Mouse (Mus musculus) liver, embryonic 14.5 days (tissue): ENCODE measurements at regions not wholly inside any gene's neighbourhood (a gene's known extent, or its start where the extent isn't known, plus 50 kb on each side); places are given as distances from the start of the nearest gene placed in this dataset. TPM values are rescaled to one million over a fixed set of nuclear protein-coding genes. Genes with fewer than 3 reads are reported as not detected.

Experiments used
- ATAC-seq: fragments of 200-750 bp; cut with Nextera tagmentation; 2 replicates; pipeline ENCODE4 v1.8.0; 2017; ENCODE audit warnings: moderate number of reproducible peaks, mild to moderate bottlenecking, moderate library complexity; ENCODE audit not compliant: insufficient read depth
- DNase-seq, 3 experiments: peaks; one replicate each; pipeline ENCODE4 v3.0.0-alpha.2; 2012 to 2013; ENCODE audit warnings: low read depth in 3 of 3, low spot score in 3 of 3
- H3K27ac ChIP-seq: fragments of 300-500 bp; sonication (generic); 2 replicates; pipeline ENCODE4 v1.5.1; 2014; ENCODE audit warnings: moderate library complexity, mild to moderate bottlenecking, control low read depth, inconsistent platforms
- H3K27me3 ChIP-seq: fragments of 300-500 bp; sonication (generic); 2 replicates; pipeline ENCODE4 v1.6.1; 2014; ENCODE audit warnings: mild to moderate bottlenecking, low read length, moderate library complexity; ENCODE audit not compliant: control insufficient read depth, insufficient read depth
- H3K36me3 ChIP-seq: fragments of 300-500 bp; sonication (generic); replicated peaks from 2 replicates; pipeline ENCODE4 v1.6.1; 2014; ENCODE audit warnings: low read depth; ENCODE audit not compliant: control insufficient read depth, insufficient read depth
- H3K4me1 ChIP-seq, 2 experiments: fragments of 200-500 bp in 1 of 2; fragments of 300-500 bp in 1 of 2; sonication (generic) in 1 of 2; replicated peaks; 2 replicates each; pipeline ENCODE4 v1.6.1; 2012 to 2014; ENCODE audit warnings: antibody characterized with exemption in 1 of 2, inconsistent platforms in 1 of 2, low read length in 1 of 2; ENCODE audit not compliant: control insufficient read depth in 2 of 2, insufficient read depth in 2 of 2
- H3K4me2 ChIP-seq: fragments of 300-500 bp; sonication (generic); 2 replicates; pipeline ENCODE4 v1.6.1; 2014; ENCODE audit warnings: low read depth, mild to moderate bottlenecking, control low read depth, moderate library complexity
- H3K4me3 ChIP-seq, 2 experiments: fragments of 200-500 bp in 1 of 2; fragments of 300-500 bp in 1 of 2; sonication (generic) in 1 of 2; 2 replicates each; pipeline ENCODE4 v1.5.1; 2012 to 2014; ENCODE audit warnings: low read depth in 2 of 2, low read length in 2 of 2, mild to moderate bottlenecking in 2 of 2, control low read depth in 1 of 2, inconsistent platforms in 1 of 2, moderate library complexity in 1 of 2; ENCODE audit not compliant: insufficient read depth in 1 of 2
- H3K9ac ChIP-seq: fragments of 300-500 bp; sonication (generic); replicated peaks from 2 replicates; pipeline ENCODE4 v1.6.1; 2014; ENCODE audit warnings: mild to moderate bottlenecking, control low read depth, moderate library complexity
- H3K9me3 ChIP-seq: fragments of 300-500 bp; sonication (generic); 2 replicates; pipeline ENCODE4 v1.6.1; 2016; ENCODE audit warnings: low read length, mixed read lengths; ENCODE audit not compliant: control insufficient read depth
- CTCF ChIP-seq: IDR thresholded peaks from 2 replicates; pipeline ENCODE4 v1.5.1; 2016; ENCODE audit warnings: antibody characterized with exemption, low read depth, control low read depth
- EP300 ChIP-seq: IDR thresholded peaks from 2 replicates; pipeline ENCODE4 v1.6.1; 2016; ENCODE audit warnings: antibody characterized with exemption, low read depth
- whole genome bisulfite sequencing: fragments of 180-500 bp; shearing (Covaris S2); extraction: QIAGEN DNeasy Blood & Tissue Kit; methylation state at CpG from one replicate; pipeline ENCODE4 v1.1.7; 2014; ENCODE audit not compliant: insufficient replicate concordance; 5-methylcytosine and 5-hydroxymethylcytosine counted together
- microRNA counts: library from miRNA; unstranded; fragments of <30 nt; microRNA quantifications from one replicate; lab custom pipeline; 2016
- microRNA-seq: library from miRNA; unstranded; fragments of <30 nt; microRNA quantifications from one replicate; pipeline ENCODE4, GENCODE M21; 2016

DNA sequence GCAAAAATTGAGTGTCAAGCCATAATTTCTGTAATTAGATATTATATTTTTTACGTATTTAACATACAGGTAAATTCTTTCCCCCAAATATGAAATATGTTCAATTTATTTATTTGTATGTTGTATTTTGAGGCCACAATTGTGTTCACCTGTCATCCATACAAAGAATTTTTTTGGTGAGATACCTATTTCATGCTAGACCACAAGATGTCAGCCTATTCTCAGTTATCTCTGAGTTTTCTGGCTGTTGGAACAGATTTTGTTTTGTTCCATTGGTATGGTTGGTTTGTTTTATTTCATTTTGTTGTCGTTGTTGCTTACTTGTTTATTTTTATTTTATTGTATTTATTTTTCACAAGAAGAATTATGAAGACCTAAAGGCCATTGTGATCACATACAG lies 70.3 kb upstream of the Sptlc3 start:
- WGBS, result 63% methylated on average over 2 of the region's 2 CpGs
- DNase-seq (no peak), ATAC-seq (no peak)
- TF ChIP-seq EP300, result no peak
- no peak for TF ChIP-seq CTCF
- H3K9me3 ChIP-seq, result no peaks in the 10 kb centered on the region
- H3K4me3 ChIP-seq, result no peak overlapping the region
- H3K36me3 ChIP-seq, result no peaks in the 10 kb centered on the region
- H3K27me3 ChIP-seq, result no peaks in the 10 kb centered on the region
- no peak overlapping the region for H3K27ac ChIP-seq
- no peaks in the 10 kb centered on the region for H3K4me1 ChIP-seq
- no peak overlapping the region for H3K9ac ChIP-seq
- no peak overlapping the region for H3K4me2 ChIP-seq

MicroRNAs in the stretch of these regions (microRNA counts, 519-probe panel; counts per million panel counts)
- microRNA mmu-miR-1952 (lab: Ali Mortazavi, UCI), result 69.9 counts per million

Small RNA genes in the stretch of these regions (microRNA-seq; reads per million reads assigned to microRNA genes)
- not detected for gene Mir1952
